Mouse (Mus musculus) liver, embryonic 14.5 days (tissue): Measurements from ENCODE around the gene Pik3cb. TPM values are rescaled to one million over a fixed set of nuclear protein-coding genes. Genes with fewer than 3 reads are reported as not detected.

ENCODE experiments used
- ATAC-seq: fragments of 200-750 bp; cut with Nextera tagmentation; 2 replicates; pipeline ENCODE4 v1.8.0; 2017; ENCODE audit warnings: moderate number of reproducible peaks, mild to moderate bottlenecking, moderate library complexity; ENCODE audit not compliant: insufficient read depth
- DNase-seq, 3 experiments: peaks; one replicate each; pipeline ENCODE4 v3.0.0-alpha.2; 2012 to 2013; ENCODE audit warnings: low read depth in 3 of 3, low spot score in 3 of 3
- H3K27ac ChIP-seq: fragments of 300-500 bp; sonication (generic); 2 replicates; pipeline ENCODE4 v1.5.1; 2014; ENCODE audit warnings: moderate library complexity, mild to moderate bottlenecking, control low read depth, inconsistent platforms
- H3K27me3 ChIP-seq: fragments of 300-500 bp; sonication (generic); 2 replicates; pipeline ENCODE4 v1.6.1; 2014; ENCODE audit warnings: mild to moderate bottlenecking, low read length, moderate library complexity; ENCODE audit not compliant: control insufficient read depth, insufficient read depth
- H3K36me3 ChIP-seq: fragments of 300-500 bp; sonication (generic); replicated peaks from 2 replicates; pipeline ENCODE4 v1.6.1; 2014; ENCODE audit warnings: low read depth; ENCODE audit not compliant: control insufficient read depth, insufficient read depth
- H3K4me1 ChIP-seq, 2 experiments: fragments of 200-500 bp in 1 of 2; fragments of 300-500 bp in 1 of 2; sonication (generic) in 1 of 2; replicated peaks; 2 replicates each; pipeline ENCODE4 v1.6.1; 2012 to 2014; ENCODE audit warnings: antibody characterized with exemption in 1 of 2, inconsistent platforms in 1 of 2, low read length in 1 of 2; ENCODE audit not compliant: control insufficient read depth in 2 of 2, insufficient read depth in 2 of 2
- H3K4me2 ChIP-seq: fragments of 300-500 bp; sonication (generic); 2 replicates; pipeline ENCODE4 v1.6.1; 2014; ENCODE audit warnings: low read depth, mild to moderate bottlenecking, control low read depth, moderate library complexity
- H3K4me3 ChIP-seq, 2 experiments: fragments of 200-500 bp in 1 of 2; fragments of 300-500 bp in 1 of 2; sonication (generic) in 1 of 2; 2 replicates each; pipeline ENCODE4 v1.5.1; 2012 to 2014; ENCODE audit warnings: low read depth in 2 of 2, low read length in 2 of 2, mild to moderate bottlenecking in 2 of 2, control low read depth in 1 of 2, inconsistent platforms in 1 of 2, moderate library complexity in 1 of 2; ENCODE audit not compliant: insufficient read depth in 1 of 2
- H3K9ac ChIP-seq: fragments of 300-500 bp; sonication (generic); replicated peaks from 2 replicates; pipeline ENCODE4 v1.6.1; 2014; ENCODE audit warnings: mild to moderate bottlenecking, control low read depth, moderate library complexity
- H3K9me3 ChIP-seq: fragments of 300-500 bp; sonication (generic); 2 replicates; pipeline ENCODE4 v1.6.1; 2016; ENCODE audit warnings: low read length, mixed read lengths; ENCODE audit not compliant: control insufficient read depth
- CTCF ChIP-seq: IDR thresholded peaks from 2 replicates; pipeline ENCODE4 v1.5.1; 2016; ENCODE audit warnings: antibody characterized with exemption, low read depth, control low read depth
- EP300 ChIP-seq: IDR thresholded peaks from 2 replicates; pipeline ENCODE4 v1.6.1; 2016; ENCODE audit warnings: antibody characterized with exemption, low read depth
- WGBS: fragments of 180-500 bp; shearing (Covaris S2); extraction: QIAGEN DNeasy Blood & Tissue Kit; methylation state at CpG from one replicate; pipeline ENCODE4 v1.1.7; 2014; ENCODE audit not compliant: insufficient replicate concordance; 5-methylcytosine and 5-hydroxymethylcytosine counted together
- polyA plus RNA-seq, 2 experiments: library from polyadenylated mRNA; depleted of rRNA in 1 of 2; stranded (reverse) in 1 of 2; unstranded in 1 of 2; fragments of >200 nt; fragmentation: Nextera tagmentation in 1 of 2; extraction: Ambion mirVana in 1 of 2; gene quantifications; 2 replicates each; pipeline versions ENCODE4 v1.2.1 to v1.2.3; 2012 to 2014

Pik3cb gene
- polyA plus RNA-seq, 2 experiments, result 2.3 to 4.3 TPM

- Histone ChIP-seq H3K4me3 (no peak overlapping the region), H3K4me1 (no peaks in the 10 kb centered on the region), H3K27me3 (no peaks in the 10 kb centered on the region), H3K9ac (no peak overlapping the region), H3K27ac (no peak overlapping the region), H3K4me2 (no peak overlapping the region), H3K9me3 (no peaks in the 10 kb centered on the region), H3K36me3 (no peaks in the 10 kb centered on the region)
- WGBS, result 49% methylated on average over 6 of the region's 6 CpGs
- no peak for TF ChIP-seq EP300
- no peak for TF ChIP-seq CTCF
- no peak for DNase-seq
- ATAC-seq, result no peak
Observed at GRCm38 (mm10) chr9:99175774-99176173, 35.4 kb upstream of the Pik3cb start.

GRCm38 (mm10) chr9:99172811-99173210 is 32.4 kb upstream of the Pik3cb start:
- ATAC-seq (no peak), DNase-seq (no peak)
- Histone ChIP-seq H3K9me3 (no peaks in the 10 kb centered on the region), H3K4me3 (no peak overlapping the region), H3K27me3 (no peaks in the 10 kb centered on the region), H3K4me2 (no peak overlapping the region), H3K27ac (no peak overlapping the region), H3K36me3 (no peaks in the 10 kb centered on the region), H3K4me1 (no peaks in the 10 kb centered on the region), H3K9ac (no peak overlapping the region)
- WGBS, result 41% methylated on average over 2 of the region's 2 CpGs
- TF ChIP-seq CTCF (no peak), EP300 (no peak)

DNA sequence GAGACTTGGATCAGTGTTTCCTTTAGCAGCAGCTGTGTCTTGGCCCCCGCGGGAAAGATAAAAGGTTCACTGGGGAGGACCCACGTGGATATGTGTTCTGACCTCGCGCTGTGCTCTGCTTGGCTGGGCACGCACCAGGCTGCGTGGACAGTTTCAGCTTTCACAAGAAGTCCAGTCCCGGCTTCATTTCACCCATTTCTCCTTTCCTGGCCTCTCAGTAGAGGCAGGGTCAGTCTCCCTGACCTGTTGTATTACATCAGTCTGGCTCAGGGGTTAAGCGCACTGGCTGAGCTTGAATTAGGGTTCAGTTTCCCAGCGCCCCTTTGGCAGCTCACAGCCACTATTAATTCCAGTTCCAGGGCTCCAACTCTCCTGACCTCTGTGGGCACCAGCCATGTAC is 30.8 kb upstream of the Pik3cb start:
- no peaks in the 10 kb centered on the region for H3K9me3 ChIP-seq
- H3K4me3 ChIP-seq, result no peak overlapping the region
- TF ChIP-seq CTCF (no peak), EP300 (no peak)
- WGBS, result 65% methylated on average over 10 of the region's 10 CpGs
- no peak overlapping the region for H3K27ac ChIP-seq
- no peak for DNase-seq
- H3K4me1 ChIP-seq, result no peaks in the 10 kb centered on the region
- H3K36me3 ChIP-seq, result no peaks in the 10 kb centered on the region
- H3K9ac ChIP-seq, result no peak overlapping the region
- no peak overlapping the region for H3K4me2 ChIP-seq
- H3K27me3 ChIP-seq, result no peaks in the 10 kb centered on the region
- ATAC-seq, result no peak

- Histone ChIP-seq H3K27me3 (no peaks in the 10 kb centered on the region), H3K36me3 (no peaks in the 10 kb centered on the region), H3K27ac (no peak overlapping the region), H3K4me1 (no peaks in the 10 kb centered on the region; a peak in 2 of 4 replicates), H3K4me3 (no peak overlapping the region), H3K9ac (no peak overlapping the region), H3K9me3 (no peaks in the 10 kb centered on the region), H3K4me2 (no peak overlapping the region)
- DNase-seq (no peak), ATAC-seq (no peak)
- no peak for TF ChIP-seq CTCF
- TF ChIP-seq EP300, result no peak
- 17% methylated on average over 4 of the region's 4 CpGs for whole genome bisulfite sequencing
Observed at GRCm38 (mm10) chr9:99169029-99169428, 28.6 kb upstream of the Pik3cb start.

GRCm38 (mm10) chr9:99166946-99167345 is 26.5 kb upstream of the Pik3cb start:
- no peak overlapping the region for H3K27ac ChIP-seq
- no peak overlapping the region for H3K9ac ChIP-seq
- no peak overlapping the region for H3K4me2 ChIP-seq
- H3K4me3 ChIP-seq, result no peak overlapping the region
- DNase-seq, result no peak
- H3K36me3 ChIP-seq, result no peaks in the 10 kb centered on the region
- TF ChIP-seq EP300 (no peak), CTCF (no peak)
- no peaks in the 10 kb centered on the region for H3K27me3 ChIP-seq
- H3K9me3 ChIP-seq, result no peaks in the 10 kb centered on the region
- H3K4me1 ChIP-seq, result peaks cover 2 to 9% of the 10 kb centered on the region in 2 experiments; a peak in 3 of 4 replicates
- ATAC-seq, result no peak
- 78% methylated on average over 5 of the region's 5 CpGs for WGBS
